Mouse (Mus musculus) brain, embryonic 14.5 days (tissue): ENCODE results near the gene Tbx21.

ENCODE experiments used
- CTCF ChIP-seq: fragments of 200-500 bp; IDR thresholded peaks from 2 replicates; pipeline ENCODE4 v1.5.1; 2012; ENCODE audit warnings: inconsistent platforms, mild to moderate bottlenecking, moderate library complexity, borderline replicate concordance; ENCODE audit not compliant: insufficient read depth, insufficient read length; ENCODE audit errors: extremely low read depth
- POLR2A ChIP-seq: fragments of 200-500 bp; IDR thresholded peaks from 2 replicates; pipeline ENCODE4 v1.6.1; 2012; ENCODE audit warnings: mild to moderate bottlenecking, inconsistent platforms, borderline replicate concordance; ENCODE audit not compliant: poor library complexity, insufficient read depth, insufficient read length, severe bottlenecking; ENCODE audit errors: extremely low read depth

- TF ChIP-seq POLR2A (no peak), CTCF (no peak)
These were observed 16.3 kb downstream of the Tbx21 start for GRCm38 (mm10) chr11:97098791-97099190.
